Comparison of ENCODE assay signal across 14 mouse cellular contexts in genomic region chr12:21264970-21265369, GRCm38 (mm10). TPM values are rescaled to one million over a fixed set of nuclear protein-coding genes. Genes with fewer than 3 reads are reported as not detected.
DNase-seq lines count a peak whose midpoint lies in the region; ATAC-seq and TF ChIP-seq lines count a peak whose summit lies in the region.
"Had no signal": no experiment of that assay in that cellular context is flagged by ENCODE, and none has a peak within 500 bp of the region (broad histone marks: within the 10 kb centered on the region; RNA-seq: fewer than 3 reads in every experiment).

No protein-coding gene starts in this region.

- no peaks in the 10 kb centered on the region for H3K4me1 ChIP-seq in embryonic facial prominence, embryonic 15.5 days
- no peaks in the 10 kb centered on the region for H3K4me1 ChIP-seq in embryonic facial prominence, embryonic 10.5 days
- H3K4me1 ChIP-seq in heart, postnatal 0 days (ENCODE audit: control insufficient read depth, insufficient read depth), result no peaks in the 10 kb centered on the region
- peaks cover 19% of the 10 kb centered on the region for H3K4me1 ChIP-seq in brown adipose tissue, adult 24 weeks (ENCODE audit: control insufficient read depth, insufficient read depth, insufficient read length, low read length)
- H3K4me1 ChIP-seq in liver, embryonic 13.5 days (replicated peaks), result peaks cover 32% of the 10 kb centered on the region
- H3K4me1 ChIP-seq: forebrain, embryonic 15.5 days; hindbrain, embryonic 12.5 days; midbrain, embryonic 15.5 days had no signal

- TF ChIP-seq CTCF in heart, postnatal 0 days (IDR thresholded peaks at IDR 0.05; ENCODE audit: low read depth), result no peak

- DNase-seq in embryonic facial prominence, embryonic 10.5 days (ENCODE audit: low spot score), result no peak
- DNase-seq in heart, postnatal 0 days (ENCODE audit: low spot score), result no peak
- DNase-seq in heart, postnatal 25 days (ENCODE audit: low spot score), result no peak
- no peak for DNase-seq in liver, embryonic 13.5 days
- DNase-seq in spleen, postnatal 36 days (ENCODE audit: low spot score in 2 of 2), result no peak
- no peak for DNase-seq in right cerebral cortex, postnatal 14 days
- DNase-seq: cerebellum, adult 2 months; right cerebral cortex, postnatal 4 days; thymus, postnatal 36 days had no signal

- H3K27ac ChIP-seq in embryonic facial prominence, embryonic 15.5 days (replicated peaks), result 0 out of 2 replicates have a peak overlapping the region, but pooled peaks have one; percentile 9
- H3K27ac ChIP-seq in embryonic facial prominence, embryonic 10.5 days (replicated peaks), result no peak overlapping the region
- peak overlapping the region; percentile 82 for H3K27ac ChIP-seq in heart, postnatal 0 days (ENCODE audit: low read depth)
- peak overlapping the region; percentile 98 for H3K27ac ChIP-seq in brown adipose tissue, adult 24 weeks (replicated peaks; ENCODE audit: low read depth, low read length)
- H3K27ac ChIP-seq in liver, embryonic 13.5 days, result 0 out of 2 replicates have a peak overlapping the region, but pooled peaks have one; percentile 29
- H3K27ac ChIP-seq: forebrain, embryonic 15.5 days; hindbrain, embryonic 12.5 days; midbrain, embryonic 15.5 days had no signal

- no peaks in the 10 kb centered on the region for H3K9me3 ChIP-seq in embryonic facial prominence, embryonic 15.5 days (replicated peaks)
- no peaks in the 10 kb centered on the region for H3K9me3 ChIP-seq in embryonic facial prominence, embryonic 10.5 days
- H3K9me3 ChIP-seq in heart, postnatal 0 days (replicated peaks; ENCODE audit: control insufficient read depth, low read length), result no peaks in the 10 kb centered on the region
- no peaks in the 10 kb centered on the region for H3K9me3 ChIP-seq in liver, embryonic 13.5 days (replicated peaks)
- H3K9me3 ChIP-seq: forebrain, embryonic 15.5 days; hindbrain, embryonic 12.5 days; midbrain, embryonic 15.5 days had no signal

- ATAC-seq in embryonic facial prominence, embryonic 15.5 days (ENCODE audit: insufficient number of reproducible peaks, low FRiP score, low TSS enrichment, low read depth), result no peak
- no peak for ATAC-seq in heart, postnatal 0 days (ENCODE audit: insufficient read depth, low read depth)
- ATAC-seq in liver, embryonic 13.5 days (ENCODE audit: low read depth), result peak; percentile 41
- ATAC-seq: forebrain, embryonic 15.5 days; midbrain, embryonic 15.5 days had no signal

- WGBS in embryonic facial prominence, embryonic 15.5 days, result 86% methylated on average over 3 of the region's 3 CpGs
- 89% methylated on average over 3 of the region's 3 CpGs for WGBS in embryonic facial prominence, embryonic 10.5 days
- WGBS in heart, postnatal 0 days, result 76% methylated on average over 3 of the region's 3 CpGs
- WGBS in liver, embryonic 13.5 days (ENCODE audit: insufficient replicate concordance), result 65% methylated on average over 3 of the region's 3 CpGs

- no peak overlapping the region for H3K4me3 ChIP-seq in embryonic facial prominence, embryonic 15.5 days (replicated peaks)
- no peak overlapping the region for H3K4me3 ChIP-seq in embryonic facial prominence, embryonic 10.5 days
- H3K4me3 ChIP-seq in heart, postnatal 0 days (ENCODE audit: low read depth, low read length), result no peak overlapping the region
- H3K4me3 ChIP-seq in brown adipose tissue, adult 24 weeks (ENCODE audit: insufficient read depth, low read depth, low read length), result no peak overlapping the region
- H3K4me3 ChIP-seq in liver, embryonic 13.5 days (replicated peaks), result no peak overlapping the region
- H3K4me3 ChIP-seq: forebrain, embryonic 15.5 days; hindbrain, embryonic 12.5 days; midbrain, embryonic 15.5 days had no signal

- no peak overlapping the region for H3K9ac ChIP-seq in embryonic facial prominence, embryonic 15.5 days
- no peak overlapping the region for H3K9ac ChIP-seq in heart, postnatal 0 days (replicated peaks; ENCODE audit: low read depth, low read length)
- H3K9ac ChIP-seq in liver, embryonic 13.5 days, result no peak overlapping the region
- H3K9ac ChIP-seq: forebrain, embryonic 15.5 days; hindbrain, embryonic 12.5 days; midbrain, embryonic 15.5 days had no signal

- peaks cover 41% of the 10 kb centered on the region for H3K36me3 ChIP-seq in embryonic facial prominence, embryonic 15.5 days
- peaks cover 99% of the 10 kb centered on the region for H3K36me3 ChIP-seq in embryonic facial prominence, embryonic 10.5 days (replicated peaks)
- H3K36me3 ChIP-seq in heart, postnatal 0 days (replicated peaks; ENCODE audit: control insufficient read depth, insufficient read depth, low read length), result peaks cover 56% of the 10 kb centered on the region
- H3K36me3 ChIP-seq in liver, embryonic 13.5 days, result peaks cover 13% of the 10 kb centered on the region

- no peak for TF ChIP-seq EP300 in heart, postnatal 0 days (IDR thresholded peaks at IDR 0.05; ENCODE audit: low read depth)

- no peak overlapping the region for H3K4me2 ChIP-seq in embryonic facial prominence, embryonic 15.5 days (replicated peaks)
- no peak overlapping the region for H3K4me2 ChIP-seq in heart, postnatal 0 days (ENCODE audit: low read depth, low read length)
- H3K4me2 ChIP-seq in liver, embryonic 13.5 days, result no peak overlapping the region
- H3K4me2 ChIP-seq: forebrain, embryonic 15.5 days; hindbrain, embryonic 12.5 days; midbrain, embryonic 15.5 days had no signal

- no peaks in the 10 kb centered on the region for H3K27me3 ChIP-seq in embryonic facial prominence, embryonic 15.5 days
- H3K27me3 ChIP-seq in embryonic facial prominence, embryonic 10.5 days (replicated peaks; ENCODE audit: low read depth, poor library complexity, severe bottlenecking), result no peaks in the 10 kb centered on the region
- H3K27me3 ChIP-seq in heart, postnatal 0 days (ENCODE audit: control insufficient read depth, insufficient read depth, low read length), result no peaks in the 10 kb centered on the region
- no peaks in the 10 kb centered on the region for H3K27me3 ChIP-seq in liver, embryonic 13.5 days
- H3K27me3 ChIP-seq: forebrain, embryonic 15.5 days; hindbrain, embryonic 12.5 days; midbrain, embryonic 15.5 days had no signal

- intact Hi-C loops in heart, postnatal 25 days (cut with DNase I), result loop anchor here (2.0 to 5.0 kb wide), 2 partner anchors 36 to 188 kb away; no protein-coding TSS in a partner anchor

RNA-seq across cellular contexts. Expression of gene Cpsf3, which starts 20.2 kb away (rescaled TPM):
- 89.6 and 96.8 TPM in 2 replicates for polyA plus RNA-seq in embryonic facial prominence, embryonic 15.5 days (2015; fragmentation: Nextera tagmentation; extraction: Ambion mirVana)
- polyA plus RNA-seq in embryonic facial prominence, embryonic 10.5 days (2016; fragmentation: Nextera tagmentation; extraction: Ambion mirVana), result 130 and 142 TPM in 2 replicates
- 26.7 and 28.6 TPM in 2 replicates for total RNA-seq in heart, postnatal 0 days (2014; rRNA removed; ENCODE audit: low replicate concordance)
- 51.8 and 52.5 TPM in 2 replicates for polyA plus RNA-seq in heart, postnatal 0 days (2015; fragmentation: Nextera tagmentation; extraction: Ambion mirVana)
- 10 to 100 TPM; 33.8 to 34.5 TPM for total RNA-seq in heart, postnatal 25 days (2021)
- 28.3 and 50.8 TPM in 2 replicates for polyA plus RNA-seq in brown adipose tissue, adult 24 weeks (2012; ENCODE audit: insufficient read depth, insufficient read length, missing spikeins)
- polyA plus RNA-seq in liver, embryonic 13.5 days (2015; fragmentation: Nextera tagmentation; extraction: Ambion mirVana), result 51.6 and 64.4 TPM in 2 replicates

RNA-seq across cellular contexts. Expression of gene Itgb1bp1, which starts 21.1 kb away (rescaled TPM):
- polyA plus RNA-seq in embryonic facial prominence, embryonic 15.5 days (2015; fragmentation: Nextera tagmentation; extraction: Ambion mirVana), result 52.6 and 54.2 TPM in 2 replicates
- 37.8 and 45.6 TPM in 2 replicates for polyA plus RNA-seq in embryonic facial prominence, embryonic 10.5 days (2016; fragmentation: Nextera tagmentation; extraction: Ambion mirVana)
- total RNA-seq in heart, postnatal 0 days (2014; rRNA removed; ENCODE audit: low replicate concordance), result 29.8 and 37.5 TPM in 2 replicates
- polyA plus RNA-seq in heart, postnatal 0 days (2015; fragmentation: Nextera tagmentation; extraction: Ambion mirVana), result 42.1 and 43.4 TPM in 2 replicates
- 10 to 100 TPM; 40.9 to 49.7 TPM for total RNA-seq in heart, postnatal 25 days (2021)
- 47.8 and 56.6 TPM in 2 replicates for polyA plus RNA-seq in brown adipose tissue, adult 24 weeks (2012; ENCODE audit: insufficient read depth, insufficient read length, missing spikeins)
- polyA plus RNA-seq in liver, embryonic 13.5 days (2015; fragmentation: Nextera tagmentation; extraction: Ambion mirVana), result 28.7 and 29.3 TPM in 2 replicates

RNA-seq across cellular contexts. Expression of gene Iah1, which starts 51.2 kb away (rescaled TPM):
- 48.6 and 51.5 TPM in 2 replicates for polyA plus RNA-seq in embryonic facial prominence, embryonic 15.5 days (2015; fragmentation: Nextera tagmentation; extraction: Ambion mirVana)
- 43.0 and 46.1 TPM in 2 replicates for polyA plus RNA-seq in embryonic facial prominence, embryonic 10.5 days (2016; fragmentation: Nextera tagmentation; extraction: Ambion mirVana)
- total RNA-seq in heart, postnatal 0 days (2014; rRNA removed; ENCODE audit: low replicate concordance), result 41.3 and 59.2 TPM in 2 replicates
- 44.8 and 49.0 TPM in 2 replicates for polyA plus RNA-seq in heart, postnatal 0 days (2015; fragmentation: Nextera tagmentation; extraction: Ambion mirVana)
- 10 to 100 TPM; 12.6 to 15.7 TPM for total RNA-seq in heart, postnatal 25 days (2021)
- 84.5 and 100 TPM in 2 replicates for polyA plus RNA-seq in brown adipose tissue, adult 24 weeks (2012; ENCODE audit: insufficient read depth, insufficient read length, missing spikeins)
- polyA plus RNA-seq in liver, embryonic 13.5 days (2015; fragmentation: Nextera tagmentation; extraction: Ambion mirVana), result 30.2 and 34.0 TPM in 2 replicates
